In the genomic region with DNA sequence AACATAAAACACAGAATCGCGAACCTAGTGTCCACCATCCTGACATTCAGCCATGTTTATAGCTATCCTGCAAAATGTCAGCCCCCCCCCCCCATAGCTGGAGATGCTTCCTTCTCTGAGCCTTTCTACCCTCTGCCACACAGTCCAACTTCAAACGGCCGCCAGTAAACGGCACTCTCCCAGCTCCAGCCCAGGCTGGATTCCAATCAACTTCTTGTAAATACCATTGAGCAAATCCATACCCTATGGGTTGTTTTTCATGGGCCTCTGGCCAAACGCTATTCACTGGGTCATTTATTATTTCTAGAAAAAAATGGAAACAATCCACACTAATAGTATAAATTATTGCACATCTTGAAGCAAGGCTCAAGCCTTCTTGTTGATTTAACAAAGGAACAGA, we compare ENCODE assay signal across 27 mouse cellular contexts.
A peak's percentile ranks its signal among the peaks of the same experiment; 100 is the strongest.
DNase-seq lines count a peak whose midpoint lies in the region; ATAC-seq and TF ChIP-seq lines count a peak whose summit lies in the region.
"Had no signal": no experiment of that assay in that cellular context is flagged by ENCODE, and none has a peak within 500 bp of the region (broad histone marks: within the 10 kb centered on the region; RNA-seq: fewer than 3 reads in every experiment).

No protein-coding gene starts in this region.

- peaks cover 40% of the 10 kb centered on the region for H3K4me1 ChIP-seq in intestine, embryonic 14.5 days (replicated peaks; ENCODE audit: control insufficient read depth, insufficient read depth, low read length)
- no peaks in the 10 kb centered on the region for H3K4me1 ChIP-seq in intestine, postnatal 0 days (replicated peaks; ENCODE audit: control insufficient read depth, insufficient read depth, low read length)
- peaks cover 45% of the 10 kb centered on the region for H3K4me1 ChIP-seq in lung, embryonic 15.5 days
- H3K4me1 ChIP-seq in intestine, embryonic 16.5 days (ENCODE audit: control insufficient read depth, insufficient read depth, low read length), result peaks cover 20% of the 10 kb centered on the region; the same call in 1 of the 2 replicates
- peaks cover 20% of the 10 kb centered on the region for H3K4me1 ChIP-seq in stomach, embryonic 15.5 days
- H3K4me1 ChIP-seq: liver, embryonic 13.5 days had no signal

- H3K4me3 ChIP-seq in intestine, embryonic 14.5 days (ENCODE audit: low read depth, low read length), result no peak overlapping the region
- no peak overlapping the region for H3K4me3 ChIP-seq in intestine, postnatal 0 days (ENCODE audit: low read depth, low read length)
- no peak overlapping the region for H3K4me3 ChIP-seq in lung, embryonic 15.5 days
- H3K4me3 ChIP-seq in intestine, embryonic 16.5 days (ENCODE audit: low read length), result no peak overlapping the region
- H3K4me3 ChIP-seq in stomach, embryonic 15.5 days (replicated peaks), result no peak overlapping the region
- H3K4me3 ChIP-seq: embryonic facial prominence, embryonic 13.5 days; forebrain, embryonic 13.5 days; heart, embryonic 15.5 days; left cerebral cortex, adult 2 months; liver, embryonic 13.5 days; midbrain, embryonic 12.5 days; neural tube, embryonic 12.5 days had no signal

- ATAC-seq in intestine, embryonic 14.5 days (replicated peaks; ENCODE audit: low FRiP score, low TSS enrichment, low read depth), result peak; percentile 44; the same call in 1 of the 2 replicates
- ATAC-seq in intestine, postnatal 0 days, result no peak
- peak; percentile 56; the same call in 1 of the 2 replicates for ATAC-seq in lung, embryonic 15.5 days (ENCODE audit: borderline replicate concordance, extremely low read depth, low FRiP score, low TSS enrichment)
- peak; percentile 65; the same call in 1 of the 2 replicates for ATAC-seq in intestine, embryonic 16.5 days
- 0 out of 2 replicates have a peak, but pooled peaks have one; percentile 28 for ATAC-seq in stomach, embryonic 15.5 days (ENCODE audit: insufficient read depth, low FRiP score, low read depth)
- ATAC-seq in inflammation-experienced regulatory T-cells, adult 6 months, result no peak
- ATAC-seq: forebrain, embryonic 13.5 days had no signal

- 33% methylated on average over 6 of the region's 6 CpGs for WGBS in intestine, embryonic 14.5 days
- WGBS in intestine, postnatal 0 days, result 36% methylated on average over 6 of the region's 6 CpGs
- 53% methylated on average over 6 of the region's 6 CpGs for whole genome bisulfite sequencing in lung, embryonic 15.5 days
- 43% methylated on average over 6 of the region's 6 CpGs for WGBS in intestine, embryonic 16.5 days
- 32% methylated on average over 6 of the region's 6 CpGs for WGBS in stomach, embryonic 15.5 days

- no peaks in the 10 kb centered on the region for H3K36me3 ChIP-seq in intestine, embryonic 14.5 days (ENCODE audit: control insufficient read depth, insufficient read depth, low read length)
- no peaks in the 10 kb centered on the region for H3K36me3 ChIP-seq in intestine, postnatal 0 days (ENCODE audit: control insufficient read depth, insufficient read depth)
- no peaks in the 10 kb centered on the region for H3K36me3 ChIP-seq in lung, embryonic 15.5 days
- H3K36me3 ChIP-seq in intestine, embryonic 16.5 days (ENCODE audit: control insufficient read depth, insufficient read depth, low read length), result no peaks in the 10 kb centered on the region
- H3K36me3 ChIP-seq in stomach, embryonic 15.5 days, result no peaks in the 10 kb centered on the region
- H3K36me3 ChIP-seq: heart, embryonic 15.5 days; liver, embryonic 13.5 days; midbrain, embryonic 12.5 days; neural tube, embryonic 12.5 days had no signal

- no peaks in the 10 kb centered on the region for H3K27me3 ChIP-seq in intestine, embryonic 14.5 days (replicated peaks; ENCODE audit: control insufficient read depth, insufficient read depth, low read length)
- no peaks in the 10 kb centered on the region for H3K27me3 ChIP-seq in intestine, postnatal 0 days (replicated peaks; ENCODE audit: control insufficient read depth, insufficient read depth, low read length)
- no peaks in the 10 kb centered on the region for H3K27me3 ChIP-seq in lung, embryonic 15.5 days
- H3K27me3 ChIP-seq in intestine, embryonic 16.5 days (replicated peaks; ENCODE audit: control insufficient read depth, insufficient read depth, low read length), result no peaks in the 10 kb centered on the region
- no peaks in the 10 kb centered on the region for H3K27me3 ChIP-seq in stomach, embryonic 15.5 days (replicated peaks)
- H3K27me3 ChIP-seq: embryonic facial prominence, embryonic 13.5 days; forebrain, embryonic 13.5 days; heart, embryonic 15.5 days; liver, embryonic 13.5 days; midbrain, embryonic 12.5 days; neural tube, embryonic 12.5 days had no signal

- H3K9me3 ChIP-seq in intestine, embryonic 14.5 days (ENCODE audit: control insufficient read depth, low read length), result no peaks in the 10 kb centered on the region
- H3K9me3 ChIP-seq in intestine, postnatal 0 days (ENCODE audit: control insufficient read depth), result no peaks in the 10 kb centered on the region
- H3K9me3 ChIP-seq in lung, embryonic 15.5 days, result no peaks in the 10 kb centered on the region
- H3K9me3 ChIP-seq in intestine, embryonic 16.5 days (ENCODE audit: control insufficient read depth, low read length), result no peaks in the 10 kb centered on the region
- H3K9me3 ChIP-seq in stomach, embryonic 15.5 days, result no peaks in the 10 kb centered on the region
- H3K9me3 ChIP-seq: embryonic facial prominence, embryonic 13.5 days; forebrain, embryonic 13.5 days; heart, embryonic 15.5 days; liver, embryonic 13.5 days; midbrain, embryonic 12.5 days; neural tube, embryonic 12.5 days had no signal

- TF ChIP-seq CTCF in intestine, postnatal 0 days (IDR thresholded peaks at IDR 0.05; ENCODE audit: low read depth), result no peak

- H3K27ac ChIP-seq in intestine, embryonic 14.5 days (ENCODE audit: low read depth), result peak overlapping the region; percentile 62
- H3K27ac ChIP-seq in intestine, postnatal 0 days (ENCODE audit: low read depth, low read length), result no peak overlapping the region
- H3K27ac ChIP-seq in lung, embryonic 15.5 days, result 0 out of 2 replicates have a peak overlapping the region, but pooled peaks have one; percentile 4
- H3K27ac ChIP-seq in intestine, embryonic 16.5 days (ENCODE audit: low read length), result no peak overlapping the region
- H3K27ac ChIP-seq in stomach, embryonic 15.5 days, result peak overlapping the region; percentile 44
- H3K27ac ChIP-seq: embryonic facial prominence, embryonic 13.5 days; forebrain, embryonic 13.5 days; heart, embryonic 15.5 days; hindbrain, embryonic 14.5 days; left cerebral cortex, adult 2 months; liver, embryonic 13.5 days; midbrain, embryonic 12.5 days; neural tube, embryonic 12.5 days had no signal

- no peak overlapping the region for H3K9ac ChIP-seq in intestine, embryonic 14.5 days (ENCODE audit: low read length)
- H3K9ac ChIP-seq in intestine, postnatal 0 days (ENCODE audit: low read depth, low read length), result no peak overlapping the region
- H3K9ac ChIP-seq in lung, embryonic 15.5 days, result no peak overlapping the region
- no peak overlapping the region for H3K9ac ChIP-seq in intestine, embryonic 16.5 days (ENCODE audit: low read depth, low read length)
- H3K9ac ChIP-seq in stomach, embryonic 15.5 days, result no peak overlapping the region
- H3K9ac ChIP-seq: embryonic facial prominence, embryonic 13.5 days; forebrain, embryonic 13.5 days; heart, embryonic 15.5 days; hindbrain, embryonic 14.5 days; liver, embryonic 13.5 days; midbrain, embryonic 12.5 days; neural tube, embryonic 12.5 days had no signal

- intact Hi-C loops in heart, postnatal 36 days (cut with DNase I), result no loop called here

- no peak for DNase-seq in intestine, embryonic 14.5 days (ENCODE audit: low spot score)
- no peak for DNase-seq in lung, adult 18-20 months
- no peak for DNase-seq in heart, postnatal 36 days
- DNase-seq: adrenal gland, postnatal 14 days; cerebellum, adult 8-10 months; cerebellum, postnatal 36 days; embryo, embryonic 11 days; heart, postnatal 4 days; kidney, adult 11 months; layer of hippocampus, adult 9-11 months; left cerebral cortex, postnatal 4 days; liver, embryonic 13.5 days; lung, postnatal 14 days; right cerebral cortex, adult 18-20 months; right cerebral cortex, postnatal 4 days had no signal

- no peak overlapping the region for H3K4me2 ChIP-seq in intestine, embryonic 14.5 days (ENCODE audit: low read length)
- no peak overlapping the region for H3K4me2 ChIP-seq in intestine, postnatal 0 days (replicated peaks; ENCODE audit: low read depth)
- no peak overlapping the region for H3K4me2 ChIP-seq in lung, embryonic 15.5 days
- no peak overlapping the region for H3K4me2 ChIP-seq in intestine, embryonic 16.5 days (ENCODE audit: low read depth, low read length)
- H3K4me2 ChIP-seq in stomach, embryonic 15.5 days, result no peak overlapping the region
- H3K4me2 ChIP-seq: embryonic facial prominence, embryonic 13.5 days; forebrain, embryonic 13.5 days; heart, embryonic 15.5 days; hindbrain, embryonic 14.5 days; liver, embryonic 13.5 days; midbrain, embryonic 12.5 days; neural tube, embryonic 12.5 days had no signal

Comparison
In these comparisons a context has a peak if more than half of its experiments do, and no peak if none do; other contexts are left out.
1. ATAC-seq: peak in intestine, embryonic 14.5 days (single experiment), lung, embryonic 15.5 days (single experiment), intestine, embryonic 16.5 days (single experiment) and stomach, embryonic 15.5 days (single experiment); none in intestine, postnatal 0 days (single experiment) and inflammation-experienced regulatory T-cells, adult 6 months (single experiment).
2. H3K27ac ChIP-seq: peak in intestine, embryonic 14.5 days (single experiment), lung, embryonic 15.5 days (single experiment) and stomach, embryonic 15.5 days (single experiment); none in intestine, postnatal 0 days (single experiment) and intestine, embryonic 16.5 days (single experiment).